Mouse (Mus musculus): ENCODE results near the gene Usp7.
"Not testable (repeated sequence)": the region's sequence is repeated elsewhere in the genome, so short reads cannot be mapped to it uniquely, and the experiment has no call there.

Usp7 gene

DNA sequence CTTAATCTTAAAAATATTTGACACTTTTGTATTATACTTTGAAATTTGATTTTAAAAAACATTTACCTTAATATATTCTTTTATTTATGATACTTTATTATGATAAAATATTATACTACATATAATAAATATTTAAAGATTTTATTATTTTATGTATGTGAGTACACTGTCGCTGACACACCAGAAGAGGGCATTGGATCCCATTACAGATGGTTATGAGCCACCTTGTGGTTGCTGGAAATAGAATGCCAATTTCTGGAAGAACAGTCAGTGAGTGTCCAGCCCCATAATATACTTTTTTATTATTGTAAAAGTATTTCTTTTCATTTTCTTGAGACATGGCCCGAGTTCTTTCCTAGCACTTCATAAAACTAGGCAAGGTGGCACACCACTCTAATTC lies 10.4 kb downstream of the Usp7 start:
- DNase-seq, result no peak

DNA sequence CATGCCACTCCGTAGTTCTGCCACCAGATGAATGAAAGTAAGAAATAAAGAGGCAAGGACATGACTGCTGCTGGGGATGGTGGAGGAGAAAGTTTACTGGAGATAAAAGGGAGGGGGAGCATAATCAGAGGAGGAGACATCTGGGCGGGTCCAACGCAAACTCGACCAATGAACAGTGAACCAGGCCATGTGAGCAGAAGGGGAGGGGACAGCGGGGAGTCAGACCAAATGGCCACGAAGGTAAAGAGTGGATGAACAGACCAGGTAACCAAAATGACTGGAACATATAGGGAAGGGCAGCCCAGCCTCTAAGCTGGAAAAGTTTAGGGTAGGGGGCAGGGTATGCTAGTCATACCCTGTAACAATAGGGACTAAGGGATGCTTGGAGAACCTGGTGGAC lies 10.9 kb downstream of the Usp7 start:
- no peak for DNase-seq

- DNase-seq, result no peak
Measured at GRCm38 (mm10) chr16:8780187-8780586, 11.9 kb downstream of the Usp7 start.

GRCm38 (mm10) chr16:8778697-8779096 lies 13.4 kb downstream of the Usp7 start:
- DNase-seq, result no peak

DNA sequence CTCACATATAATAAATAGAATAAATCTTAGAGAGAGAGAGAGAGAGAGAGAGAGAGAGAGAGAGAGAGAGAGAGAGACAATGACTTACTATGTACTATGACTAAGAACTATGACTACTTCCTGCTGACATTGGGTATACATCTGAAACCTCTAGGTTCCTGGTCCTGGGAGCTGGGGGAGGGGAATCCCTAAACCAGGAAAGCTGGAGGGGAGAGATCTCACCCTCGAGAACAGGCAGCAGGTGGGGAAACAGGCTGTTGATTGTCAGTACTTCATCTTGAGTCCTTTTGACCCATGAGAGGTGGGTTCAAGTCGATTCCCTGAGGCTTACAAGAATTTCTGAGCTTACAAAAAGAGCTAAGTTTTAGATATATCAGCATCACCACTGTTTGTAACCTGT lies 14.9 kb downstream of the Usp7 start:
- no peak for DNase-seq

GRCm38 (mm10) chr16:8776634-8777033 lies 15.5 kb downstream of the Usp7 start:
- no peak for DNase-seq

DNA sequence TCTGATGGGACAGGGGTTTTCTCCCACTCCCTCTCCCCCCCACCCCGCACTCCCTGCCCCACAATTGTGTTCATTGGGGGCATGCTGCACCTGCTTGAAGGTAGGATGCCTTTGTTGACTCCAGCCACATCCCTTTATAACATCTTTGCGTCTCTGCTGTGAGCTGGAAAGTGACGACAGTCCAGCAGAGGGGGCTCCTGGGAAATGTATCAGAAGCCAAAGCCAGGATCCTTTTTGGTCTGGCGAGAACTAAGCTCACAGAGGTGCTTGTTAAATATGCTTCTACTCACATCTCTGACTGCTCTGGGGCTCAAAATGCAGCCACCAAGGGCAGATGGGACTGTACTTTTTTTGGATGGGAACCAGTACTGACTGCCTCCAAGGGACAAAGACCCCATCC lies 21.0 kb downstream of the Usp7 start:
- no peak for DNase-seq

DNA sequence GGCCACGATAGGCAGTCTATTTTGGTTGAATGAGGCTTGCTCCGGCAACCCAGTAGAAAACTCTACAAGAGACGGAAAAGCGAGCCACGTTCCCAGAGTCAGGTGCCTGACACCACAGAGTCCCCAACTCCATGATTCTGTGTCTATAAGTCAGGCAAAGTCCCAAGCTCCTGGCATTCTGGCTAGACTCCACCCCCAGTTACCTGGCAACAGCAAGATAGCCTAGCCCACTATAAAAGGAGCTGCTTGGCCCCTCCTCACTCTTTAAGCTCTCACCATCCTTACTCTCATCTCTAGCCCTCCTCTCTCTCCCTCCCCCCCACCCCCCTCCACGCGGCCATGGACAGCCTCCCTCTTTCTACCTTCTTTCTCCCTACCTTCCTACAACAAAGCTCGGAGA lies 21.8 kb downstream of the Usp7 start:
- DNase-seq, result not testable (repeated sequence)

DNA sequence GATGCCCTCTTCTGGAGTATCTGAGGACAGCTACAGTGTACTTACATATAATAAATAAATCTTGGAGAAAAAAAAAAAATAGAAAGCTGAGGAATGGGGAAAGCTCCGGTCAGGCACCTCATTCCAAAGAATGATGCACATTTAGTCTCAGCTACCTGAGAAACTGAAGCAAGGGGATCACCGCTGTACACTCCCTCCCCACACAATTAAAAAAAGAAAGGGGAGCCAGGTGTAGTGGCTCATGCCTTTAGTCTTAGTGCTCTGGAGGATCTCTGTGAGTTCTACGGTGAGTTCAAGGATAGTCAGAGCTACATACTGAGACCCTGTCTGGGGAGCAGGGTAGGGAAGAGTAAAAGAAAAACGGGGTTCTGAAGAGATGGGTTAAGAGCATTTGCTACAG lies 22.6 kb downstream of the Usp7 start:
- no peak for DNase-seq

- peak; percentile 37 for DNase-seq
Measured at GRCm38 (mm10) chr16:8769065-8769464, 23.0 kb downstream of the Usp7 start.

DNA sequence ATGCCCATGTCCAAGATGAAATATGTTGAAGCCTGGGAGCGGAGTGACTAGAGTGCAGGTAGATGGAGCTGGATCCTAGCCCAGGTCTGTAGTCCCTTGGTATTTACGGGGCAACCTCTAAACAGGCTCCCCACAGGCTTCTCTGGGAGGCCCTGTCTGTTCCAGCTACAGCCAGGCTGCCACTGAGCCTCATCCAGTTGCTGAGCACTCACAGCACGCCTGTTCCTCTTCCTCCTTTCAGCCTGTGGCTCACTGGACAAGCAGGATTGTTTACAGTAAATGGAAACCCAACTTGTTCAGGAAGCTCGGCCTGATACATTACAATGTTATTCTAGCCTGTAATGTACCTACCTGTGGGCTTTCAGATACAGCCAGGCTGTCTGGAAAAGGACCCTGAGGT lies 23.5 kb downstream of the Usp7 start:
- no peak for DNase-seq

DNA sequence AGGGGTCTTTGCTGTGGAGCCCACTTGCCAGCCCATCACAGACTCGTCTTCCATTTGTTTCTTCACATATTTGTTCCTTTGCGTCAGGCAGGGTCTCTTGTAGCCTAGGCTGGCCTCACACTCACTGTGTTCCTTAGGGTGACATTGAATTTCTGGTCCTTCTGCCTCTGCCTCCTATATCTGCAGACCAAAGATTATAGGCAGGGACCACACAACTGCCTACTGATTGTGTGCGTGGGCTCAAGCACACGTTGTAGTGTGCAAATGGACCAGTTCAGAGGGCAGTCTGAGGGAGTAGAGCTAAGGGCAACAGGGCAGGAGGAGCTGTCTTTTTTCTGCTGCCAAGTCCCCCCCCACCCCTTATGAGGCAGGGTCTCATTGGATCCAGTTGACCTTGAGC lies 24.0 kb downstream of the Usp7 start:
- DNase-seq, result no peak

DNA sequence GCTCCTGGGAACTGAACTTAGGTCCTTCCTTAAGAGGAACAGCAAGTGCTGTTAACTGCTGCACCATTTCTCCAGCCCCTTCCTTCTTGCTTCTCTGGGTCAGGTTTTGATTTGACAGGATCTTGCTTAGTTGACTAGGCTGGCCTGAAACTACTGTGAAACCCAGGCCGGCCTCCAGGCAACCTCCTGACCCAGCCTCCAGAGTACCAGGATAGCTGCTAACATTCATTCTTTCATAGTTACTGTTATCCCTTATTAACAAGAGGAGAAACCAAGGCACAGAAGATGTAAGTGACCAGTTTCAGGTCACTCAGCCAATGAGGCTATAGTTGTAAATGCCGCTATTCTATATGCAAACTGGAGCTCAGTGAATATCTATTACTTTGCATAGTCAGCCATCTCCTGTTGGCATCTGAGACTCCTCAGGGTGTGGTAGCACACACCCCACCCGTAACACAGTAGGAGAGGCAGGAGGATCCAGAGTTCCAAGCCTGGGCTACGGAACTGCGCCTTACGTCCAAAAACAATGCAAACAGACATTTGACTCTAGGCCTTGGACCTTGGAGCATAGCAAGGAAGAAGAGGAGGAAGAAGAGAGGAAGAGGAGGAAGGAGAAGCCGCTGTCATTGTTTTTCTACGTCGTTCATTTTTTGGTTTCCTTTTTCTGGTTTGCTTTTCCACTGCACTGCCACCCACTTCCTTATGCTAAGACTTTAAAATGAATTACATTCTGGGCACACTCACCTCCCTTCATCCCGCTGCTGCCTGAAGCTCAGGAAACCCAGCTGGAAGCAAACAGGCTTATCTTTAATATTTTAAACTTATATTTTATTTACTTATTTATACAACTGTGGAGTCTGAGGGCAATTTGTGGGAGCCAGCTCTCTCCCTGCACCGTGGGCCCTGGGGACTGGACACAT lies 24.7 kb downstream of the Usp7 start:
- no peak for DNase-seq

- no peak for DNase-seq
Measured at GRCm38 (mm10) chr16:8766196-8766595, 25.9 kb downstream of the Usp7 start.

DNA sequence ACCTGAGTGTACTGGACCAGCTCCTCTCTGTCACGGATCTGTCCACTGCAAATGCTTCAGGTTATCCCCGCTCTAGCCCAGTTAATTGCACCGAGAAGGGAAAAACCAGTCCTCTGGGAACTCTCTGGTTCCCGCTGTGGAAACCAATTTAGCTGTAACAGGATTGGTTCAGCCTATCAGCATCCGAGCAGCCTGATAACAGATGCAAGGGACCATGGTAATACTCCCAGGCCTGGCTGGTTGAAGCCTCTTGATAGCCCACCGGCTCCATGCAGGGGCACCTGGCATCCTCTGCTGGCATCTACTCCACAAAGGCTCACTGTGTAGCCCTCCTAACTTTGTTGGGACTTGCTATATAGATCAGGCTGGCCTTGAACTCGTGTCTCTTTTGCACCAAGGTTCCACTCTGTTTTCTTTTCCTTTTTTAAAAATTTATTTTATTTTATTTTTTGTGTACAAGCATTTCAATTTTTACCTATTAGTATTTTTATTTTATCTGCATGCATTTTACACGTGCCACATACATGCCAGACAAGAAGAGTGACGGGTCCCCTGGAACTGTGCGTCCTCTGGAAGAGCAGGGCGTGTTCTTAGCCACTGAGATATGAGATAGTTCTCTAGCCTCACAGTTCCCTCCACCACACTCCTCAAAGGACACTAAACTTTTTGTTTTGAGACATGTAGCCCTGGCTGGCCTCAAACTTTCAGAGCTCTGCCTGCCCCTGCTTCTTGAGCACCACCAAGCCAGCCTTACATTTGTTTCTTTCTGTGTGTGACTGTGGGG lies 27.8 kb downstream of the Usp7 start:
- no peak for DNase-seq

DNA sequence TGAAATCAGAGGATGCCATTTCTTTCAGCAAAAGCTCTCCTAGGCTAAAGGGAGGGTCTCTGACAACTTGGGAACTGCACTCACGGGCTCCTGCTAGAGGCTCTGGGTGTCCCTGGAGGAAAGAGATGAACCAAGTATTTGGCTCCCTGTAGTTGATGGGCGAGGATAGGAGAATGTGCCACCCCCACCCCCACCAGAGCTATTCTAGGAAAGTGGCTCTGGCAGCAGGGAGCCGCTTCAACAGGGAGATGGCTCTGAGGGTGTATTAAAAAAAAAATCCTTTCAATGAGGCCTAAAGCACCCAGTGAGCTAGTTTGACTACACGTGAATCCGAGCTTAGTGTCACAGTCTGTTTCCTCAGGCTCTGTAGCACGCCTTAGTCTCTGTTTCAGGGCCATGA lies 29.1 kb downstream of the Usp7 start:
- peak; percentile 17 for DNase-seq

DNA sequence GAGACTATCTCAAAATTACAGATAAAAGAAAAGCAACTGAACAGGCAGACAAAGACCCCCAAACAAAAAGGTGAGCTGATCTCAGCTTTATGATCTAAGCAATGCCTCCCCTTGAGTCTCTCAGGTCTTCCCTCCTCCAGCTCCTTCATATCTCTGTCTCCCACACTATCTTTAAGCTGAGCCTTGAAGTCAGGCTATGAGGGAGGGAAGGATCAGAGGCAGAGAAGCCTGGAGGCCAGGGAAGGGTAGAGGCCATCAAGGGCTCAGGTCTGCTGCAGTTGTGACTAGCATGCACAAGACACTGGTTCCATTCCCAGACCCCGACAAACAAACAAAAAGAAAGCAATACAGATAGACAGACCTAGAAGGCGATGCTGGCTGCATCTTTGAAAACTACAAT lies 30.2 kb downstream of the Usp7 start:
- no peak for DNase-seq

DNA sequence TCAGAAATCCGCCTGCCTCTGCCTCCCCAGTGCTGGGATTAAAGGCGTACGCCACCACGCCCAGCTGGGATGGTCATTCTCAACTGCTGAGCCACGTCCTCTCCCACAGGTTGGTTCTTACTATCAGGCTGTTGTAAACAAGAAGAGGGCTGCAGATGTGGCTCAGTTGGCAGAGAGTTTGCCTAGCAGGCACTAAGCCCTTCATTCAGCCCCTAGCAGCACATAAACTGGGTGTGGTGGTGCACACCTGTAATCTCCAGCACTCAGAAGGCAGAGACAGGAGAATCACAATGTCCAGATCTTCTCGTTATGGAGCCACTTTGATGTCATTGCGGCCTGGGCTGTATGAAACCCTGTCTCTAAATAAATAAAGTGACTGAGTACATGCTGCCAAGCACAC lies 31.1 kb downstream of the Usp7 start:
- no peak for DNase-seq

- no peak for DNase-seq
Measured at GRCm38 (mm10) chr16:8758979-8759378, 33.1 kb downstream of the Usp7 start.

DNA sequence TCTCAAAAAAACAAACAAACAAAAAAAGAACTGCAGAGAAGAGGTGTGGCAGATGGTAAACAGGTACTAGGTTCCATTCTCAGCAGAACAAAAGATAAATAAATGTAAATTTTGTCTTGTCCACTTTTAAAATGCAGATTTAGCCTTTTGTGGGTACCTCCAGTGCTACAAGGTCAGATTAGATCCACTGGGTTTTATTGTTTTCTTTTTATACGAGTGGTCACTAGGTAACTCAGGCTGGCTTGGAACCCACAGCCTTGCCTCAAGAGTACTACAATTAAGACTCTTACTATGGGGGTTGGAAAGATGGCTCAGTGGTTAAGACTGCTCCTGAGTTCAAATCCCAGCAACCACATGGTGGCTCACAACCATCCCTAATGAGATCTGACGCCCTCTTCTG lies 33.9 kb downstream of the Usp7 start:
- no peak for DNase-seq

GRCm38 (mm10) chr16:8757586-8757985 lies 34.5 kb downstream of the Usp7 start:
- not testable (repeated sequence) for DNase-seq

DNA sequence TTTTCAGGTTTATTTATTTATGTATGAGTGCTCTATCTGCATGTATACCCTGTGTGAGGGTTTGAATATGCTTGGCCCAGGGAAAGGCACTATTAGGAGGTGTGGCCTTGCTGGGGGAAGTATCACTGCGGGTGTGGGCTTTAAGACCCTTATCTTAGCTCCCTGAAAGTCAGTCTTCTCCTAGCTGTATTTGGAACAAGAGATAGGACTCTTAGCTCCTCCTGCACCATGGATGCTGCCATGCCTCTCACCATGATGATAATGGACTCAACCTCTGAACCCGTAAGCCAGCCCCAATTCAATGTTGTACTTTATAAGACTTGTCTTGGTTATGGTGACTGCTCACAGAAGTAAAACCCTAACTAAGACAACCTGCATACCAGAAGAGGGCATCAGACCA lies 39.8 kb downstream of the Usp7 start:
- DNase-seq, result no peak

DNA sequence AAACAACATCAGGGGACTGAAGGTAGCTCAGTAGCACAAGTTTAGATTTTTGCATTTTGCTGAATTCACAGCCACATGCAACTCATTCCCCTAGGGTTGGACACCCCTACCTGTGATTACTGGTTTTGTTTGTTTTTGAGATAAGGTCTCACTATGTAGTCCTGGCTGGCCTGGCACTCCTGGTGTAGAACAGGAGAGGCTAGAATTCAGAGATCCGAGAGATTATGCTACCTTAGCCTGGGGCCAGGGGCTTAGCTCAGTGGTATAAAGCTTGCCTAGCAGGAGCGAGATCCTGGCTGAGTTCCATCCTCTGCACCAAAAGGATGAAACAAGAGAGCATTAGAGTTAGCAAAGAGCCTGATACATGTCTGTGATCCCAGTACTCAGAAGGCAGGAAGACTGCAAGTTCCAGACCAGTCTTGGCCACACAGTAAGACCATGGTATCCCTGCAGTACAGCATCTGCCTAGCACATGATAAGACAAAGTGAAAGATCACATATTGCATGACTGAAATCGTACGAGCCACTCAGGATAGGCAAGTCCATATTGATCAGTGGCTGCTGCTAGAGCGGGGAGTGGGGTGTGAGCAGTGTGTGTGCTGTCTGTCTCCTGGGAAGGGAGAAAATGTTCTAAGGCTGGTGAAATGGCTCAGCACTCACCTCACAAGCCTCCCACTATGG lies 40.4 kb downstream of the Usp7 start:
- DNase-seq, result no peak

DNA sequence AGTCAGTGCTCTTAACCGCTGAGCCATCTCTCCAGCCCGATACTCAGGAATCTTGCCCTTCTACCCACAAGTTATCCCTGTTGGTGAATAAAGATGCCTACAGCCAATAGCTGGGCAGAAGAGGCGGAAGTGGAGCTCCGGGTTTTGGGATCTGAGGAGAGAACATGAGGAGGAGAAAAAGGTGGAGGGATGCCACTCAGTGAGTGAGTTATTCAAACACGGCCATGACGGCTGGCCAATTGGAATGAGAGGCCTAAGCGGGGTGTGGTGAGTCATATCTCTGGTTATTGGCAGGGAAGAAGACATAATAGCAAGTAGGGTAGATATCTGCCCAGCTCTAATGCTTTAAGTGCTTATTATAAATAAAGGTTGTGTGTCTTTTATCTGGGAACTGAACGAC lies 43.2 kb downstream of the Usp7 start:
- no peak for DNase-seq
